Mouse (Mus musculus): ENCODE data around the gene Lpin2. TPM values are rescaled to one million over a fixed set of nuclear protein-coding genes. Genes with fewer than 3 reads are reported as not detected.
A peak's percentile ranks its signal among the peaks of the same experiment; 100 is the strongest.

Lpin2 gene
- polyA plus RNA-seq, 2 experiments, result 31.4 to 36.1 TPM

DNA sequence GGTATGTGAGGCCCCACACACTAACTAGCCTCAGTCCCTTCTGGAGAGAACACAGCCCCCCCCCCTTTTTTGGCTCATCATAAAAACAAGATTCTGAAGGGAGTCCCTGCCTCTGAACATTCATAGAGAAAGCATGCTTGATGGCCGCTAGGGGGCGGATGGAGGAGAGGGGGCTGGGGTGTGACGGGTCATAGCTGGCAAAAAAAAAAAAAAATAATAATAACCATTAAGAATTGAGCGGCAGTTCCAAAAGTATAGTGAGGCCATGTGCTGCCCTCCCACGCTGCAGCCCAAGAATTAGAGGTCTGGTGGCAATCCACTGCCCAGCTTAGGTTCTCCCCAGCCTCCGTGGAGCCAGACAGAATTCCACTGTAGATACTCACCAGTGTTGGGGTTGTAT is 72.4 kb downstream of the Lpin2 start:
- Histone ChIP-seq H3K27ac (replicated peaks; ENCODE audit: low read depth, low read length) (0 out of 2 replicates have a peak overlapping the region, but pooled peaks have one; percentile 26), H3K4me3 (replicated peaks; ENCODE audit: low read length) (no peak overlapping the region), H3K9me3 (ENCODE audit: control insufficient read depth, low read length) (no peaks in the 10 kb centered on the region), H3K4me1 (ENCODE audit: control insufficient read depth, insufficient read depth, low read length) (peaks cover 45% of the 10 kb centered on the region), H3K4me2 (replicated peaks; ENCODE audit: low read depth, low read length, severe bottlenecking) (no peak overlapping the region), H3K27me3 (ENCODE audit: control insufficient read depth, insufficient read depth, low read length) (no peaks in the 10 kb centered on the region), H3K36me3 (ENCODE audit: control insufficient read depth, insufficient read depth, low read length) (peaks cover 8% of the 10 kb centered on the region; the same call in 1 of the 2 replicates), H3K9ac (ENCODE audit: low read depth, low read length, severe bottlenecking) (no peak overlapping the region)
- TF ChIP-seq POLR2A (IDR thresholded peaks at IDR 0.05; ENCODE audit: borderline replicate concordance, extremely low read depth, insufficient read depth, insufficient read length), result no peak
- ATAC-seq (ENCODE audit: low FRiP score, low read depth), result no peak
- 49% methylated on average over 6 of the region's 6 CpGs for WGBS
- DNase-seq (ENCODE audit: low spot score), result no peak

DNA sequence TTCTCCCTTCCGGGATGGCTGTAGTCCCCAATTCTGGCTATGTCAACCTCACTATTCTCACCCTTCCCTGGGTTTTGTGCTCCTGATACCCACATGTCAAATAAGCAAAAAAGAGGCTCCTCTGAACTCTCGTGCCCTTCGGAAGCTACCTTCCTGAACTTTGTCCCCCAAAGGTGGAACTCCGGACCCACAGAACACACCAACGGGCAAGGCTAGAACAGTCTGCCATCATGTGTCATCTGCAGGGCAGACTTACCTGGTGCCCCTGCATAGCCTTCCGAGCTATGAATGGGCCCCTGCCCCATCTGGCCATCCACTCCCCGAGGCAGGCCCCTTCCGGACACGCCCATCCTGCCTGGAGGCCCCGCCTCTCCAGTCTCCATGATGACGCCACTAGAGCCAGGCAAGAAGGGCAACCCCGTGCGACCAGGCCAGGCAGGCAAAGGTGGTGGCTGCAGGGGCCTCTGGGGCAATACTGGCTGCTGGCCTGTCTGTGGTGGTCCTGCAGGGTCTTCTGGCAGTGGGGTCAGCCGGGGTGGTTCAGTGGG is 73.8 kb downstream of the Lpin2 start:
- ATAC-seq (ENCODE audit: low FRiP score, low read depth) (no peak), DNase-seq (ENCODE audit: low spot score) (no peak)
- WGBS, result 75% methylated on average over 14 of the region's 14 CpGs
- no peak overlapping the region for H3K4me3 ChIP-seq (replicated peaks; ENCODE audit: low read length)
- no peak overlapping the region for H3K4me2 ChIP-seq (replicated peaks; ENCODE audit: low read depth, low read length, severe bottlenecking)
- 0 out of 2 replicates have a peak, but pooled peaks cover under 1% of the 10 kb centered on the region for H3K36me3 ChIP-seq (ENCODE audit: control insufficient read depth, insufficient read depth, low read length)
- no peaks in the 10 kb centered on the region for H3K9me3 ChIP-seq (ENCODE audit: control insufficient read depth, low read length)
- H3K27ac ChIP-seq (replicated peaks; ENCODE audit: low read depth, low read length), result no peak overlapping the region
- H3K9ac ChIP-seq (ENCODE audit: low read depth, low read length, severe bottlenecking), result no peak overlapping the region
- H3K27me3 ChIP-seq (ENCODE audit: control insufficient read depth, insufficient read depth, low read length), result no peaks in the 10 kb centered on the region
- no peak for TF ChIP-seq POLR2A (IDR thresholded peaks at IDR 0.05; ENCODE audit: borderline replicate concordance, extremely low read depth, insufficient read depth, insufficient read length)
- H3K4me1 ChIP-seq (ENCODE audit: control insufficient read depth, insufficient read depth, low read length), result peaks cover 35% of the 10 kb centered on the region

DNA sequence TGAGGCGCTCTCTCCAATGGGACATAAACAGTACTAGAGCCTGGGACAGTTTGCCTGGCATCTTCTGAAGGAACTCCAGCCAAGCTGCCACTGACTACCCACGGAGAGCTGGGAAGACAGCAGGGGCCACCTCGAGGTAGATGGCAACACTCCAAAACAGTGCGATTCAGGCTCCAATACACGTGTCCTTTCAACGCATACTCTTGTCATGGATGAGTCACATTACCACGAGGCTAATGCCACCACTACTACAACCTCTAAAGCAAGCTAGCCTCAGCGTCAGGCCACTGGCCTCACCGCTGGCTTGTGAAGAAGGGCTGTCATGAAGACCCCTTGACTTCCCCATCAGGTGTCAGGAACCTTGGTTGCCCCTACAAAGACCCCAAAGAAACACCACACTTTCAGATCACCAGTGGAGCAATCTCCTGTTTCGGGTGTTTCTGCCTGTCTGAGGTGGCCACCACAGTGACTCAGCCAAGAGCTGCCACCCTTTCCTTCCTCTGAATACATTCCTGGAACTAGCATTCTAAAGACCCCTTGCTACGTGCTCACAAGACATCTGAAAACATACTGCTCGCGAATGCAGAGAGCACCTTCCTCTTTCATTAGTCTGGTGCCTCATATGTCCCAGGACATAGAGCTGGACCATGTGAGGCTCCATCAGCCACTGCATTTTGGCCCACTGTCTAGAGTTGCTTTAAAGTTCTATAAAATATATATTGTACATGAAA is 74.6 kb downstream of the Lpin2 start:
- H3K4me2 ChIP-seq (replicated peaks; ENCODE audit: low read depth, low read length, severe bottlenecking), result no peak overlapping the region
- no peak for TF ChIP-seq POLR2A (IDR thresholded peaks at IDR 0.05; ENCODE audit: borderline replicate concordance, extremely low read depth, insufficient read depth, insufficient read length)
- no peaks in the 10 kb centered on the region for H3K36me3 ChIP-seq (ENCODE audit: control insufficient read depth, insufficient read depth, low read length)
- no peaks in the 10 kb centered on the region for H3K9me3 ChIP-seq (ENCODE audit: control insufficient read depth, low read length)
- H3K9ac ChIP-seq (ENCODE audit: low read depth, low read length, severe bottlenecking), result no peak overlapping the region
- H3K27me3 ChIP-seq (ENCODE audit: control insufficient read depth, insufficient read depth, low read length), result no peaks in the 10 kb centered on the region
- DNase-seq (ENCODE audit: low spot score) (no peak), ATAC-seq (ENCODE audit: low FRiP score, low read depth) (no peak)
- H3K4me1 ChIP-seq (ENCODE audit: control insufficient read depth, insufficient read depth, low read length), result peaks cover 27% of the 10 kb centered on the region
- 91% methylated on average over 13 of the region's 13 CpGs for WGBS
- no peak overlapping the region for H3K27ac ChIP-seq (replicated peaks; ENCODE audit: low read depth, low read length)
- no peak overlapping the region for H3K4me3 ChIP-seq (replicated peaks; ENCODE audit: low read length)

- no peaks in the 10 kb centered on the region for H3K36me3 ChIP-seq (ENCODE audit: control insufficient read depth, insufficient read depth, low read length)
- DNase-seq (ENCODE audit: low spot score) (no peak), ATAC-seq (ENCODE audit: low FRiP score, low read depth) (no peak)
- H3K4me3 ChIP-seq (replicated peaks; ENCODE audit: low read length), result no peak overlapping the region
- WGBS, result 62% methylated on average over 11 of the region's 11 CpGs
- H3K4me1 ChIP-seq (ENCODE audit: control insufficient read depth, insufficient read depth, low read length), result no peaks in the 10 kb centered on the region
- H3K27me3 ChIP-seq (ENCODE audit: control insufficient read depth, insufficient read depth, low read length), result no peaks in the 10 kb centered on the region
- no peaks in the 10 kb centered on the region for H3K9me3 ChIP-seq (ENCODE audit: control insufficient read depth, low read length)
- H3K9ac ChIP-seq (ENCODE audit: low read depth, low read length, severe bottlenecking), result no peak overlapping the region
- H3K4me2 ChIP-seq (replicated peaks; ENCODE audit: low read depth, low read length, severe bottlenecking), result no peak overlapping the region
- H3K27ac ChIP-seq (replicated peaks; ENCODE audit: low read depth, low read length), result no peak overlapping the region
- TF ChIP-seq POLR2A (IDR thresholded peaks at IDR 0.05; ENCODE audit: borderline replicate concordance, extremely low read depth, insufficient read depth, insufficient read length), result no peak
These were observed 77.4 kb downstream of the Lpin2 start for GRCm38 (mm10) chr17:71259727-71260126.

- 45% methylated on average over 3 of the region's 3 CpGs for WGBS
- H3K9me3 ChIP-seq (ENCODE audit: control insufficient read depth, low read length), result no peaks in the 10 kb centered on the region
- H3K27ac ChIP-seq (replicated peaks; ENCODE audit: low read depth, low read length), result no peak overlapping the region
- H3K27me3 ChIP-seq (ENCODE audit: control insufficient read depth, insufficient read depth, low read length), result no peaks in the 10 kb centered on the region
- DNase-seq (ENCODE audit: low spot score) (no peak), ATAC-seq (ENCODE audit: low FRiP score, low read depth) (no peak)
- no peak overlapping the region for H3K9ac ChIP-seq (ENCODE audit: low read depth, low read length, severe bottlenecking)
- TF ChIP-seq POLR2A (IDR thresholded peaks at IDR 0.05; ENCODE audit: borderline replicate concordance, extremely low read depth, insufficient read depth, insufficient read length), result no peak
- H3K36me3 ChIP-seq (ENCODE audit: control insufficient read depth, insufficient read depth, low read length), result no peaks in the 10 kb centered on the region
- no peaks in the 10 kb centered on the region for H3K4me1 ChIP-seq (ENCODE audit: control insufficient read depth, insufficient read depth, low read length)
- H3K4me3 ChIP-seq (replicated peaks; ENCODE audit: low read length), result no peak overlapping the region
- no peak overlapping the region for H3K4me2 ChIP-seq (replicated peaks; ENCODE audit: low read depth, low read length, severe bottlenecking)
These were observed 78.3 kb downstream of the Lpin2 start for GRCm38 (mm10) chr17:71260658-71261057.

Data from limb, embryonic 14.5 days (tissue).